Mouse (Mus musculus): ENCODE measurements at regions not wholly inside any gene's neighbourhood (a gene's known extent, or its start where the extent isn't known, plus 50 kb on each side); places are given as distances from the start of the nearest gene placed in this dataset.

- intact Hi-C loops (cut with DNase I) = no loop called here
These were observed 398.1 kb downstream of the Pdcd6ip start for GRCm38 (mm10) chr9:113309707-113310574.

GRCm38 (mm10) chr9:113305761-113306160, 402.3 kb downstream of the Pdcd6ip start:
- intact Hi-C loops (cut with DNase I) = no loop called here
- no peak for DNase-seq

More at GRCm38 (mm10) chr9:113309707-113310574, 398.1 kb downstream of the Pdcd6ip start:
- no peak for DNase-seq

DNA sequence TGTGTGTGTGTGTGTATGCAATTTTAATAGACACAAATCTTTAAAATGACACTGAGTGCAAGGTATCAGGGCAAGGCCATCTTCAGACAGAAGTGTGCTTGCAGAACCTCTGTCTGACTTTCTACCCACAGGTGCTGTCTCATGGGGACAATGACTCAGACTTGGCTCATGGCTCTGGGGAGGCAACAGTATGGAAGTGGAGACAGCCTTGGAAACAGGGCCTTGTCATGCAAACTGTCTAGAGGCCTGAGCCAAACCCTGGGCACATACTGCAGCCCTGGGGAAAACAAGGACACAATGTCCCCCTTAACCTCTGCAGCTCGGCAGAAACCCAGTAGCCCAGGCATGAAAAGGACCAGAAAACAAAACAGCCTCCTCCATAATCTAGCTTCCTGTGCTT, 405.6 kb downstream of the Pdcd6ip start:
- intact Hi-C loops (cut with DNase I) = no loop called here
- DNase-seq = no peak

DNA sequence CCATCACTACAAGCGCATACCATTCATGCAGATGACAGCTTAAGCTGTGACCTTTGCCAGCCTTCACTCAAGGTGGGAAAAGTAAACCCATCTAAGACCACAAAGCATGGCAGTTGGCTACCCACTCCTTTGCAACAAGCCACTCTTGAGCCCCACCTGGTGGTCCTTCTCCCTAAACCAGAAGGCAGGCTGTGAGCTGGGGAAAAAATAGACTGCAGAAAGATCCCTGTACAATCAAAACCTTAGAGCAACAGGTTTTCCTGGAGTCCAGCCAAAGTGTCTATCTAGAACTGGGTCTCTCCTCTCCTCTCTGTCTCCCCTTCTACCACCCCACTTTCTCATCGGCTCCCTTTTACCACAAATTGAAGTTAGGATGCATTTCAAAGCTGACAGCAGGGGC, 407.2 kb downstream of the Pdcd6ip start:
- intact Hi-C loops (cut with DNase I) = no loop called here

GRCm38 (mm10) chr9:113299900-113300299, 408.2 kb downstream of the Pdcd6ip start:
- intact Hi-C loops (cut with DNase I) = no loop called here

More for the DNA sequence above, 407.2 kb downstream of the Pdcd6ip start:
- DNase-seq = peak; percentile 5 to 8

DNA sequence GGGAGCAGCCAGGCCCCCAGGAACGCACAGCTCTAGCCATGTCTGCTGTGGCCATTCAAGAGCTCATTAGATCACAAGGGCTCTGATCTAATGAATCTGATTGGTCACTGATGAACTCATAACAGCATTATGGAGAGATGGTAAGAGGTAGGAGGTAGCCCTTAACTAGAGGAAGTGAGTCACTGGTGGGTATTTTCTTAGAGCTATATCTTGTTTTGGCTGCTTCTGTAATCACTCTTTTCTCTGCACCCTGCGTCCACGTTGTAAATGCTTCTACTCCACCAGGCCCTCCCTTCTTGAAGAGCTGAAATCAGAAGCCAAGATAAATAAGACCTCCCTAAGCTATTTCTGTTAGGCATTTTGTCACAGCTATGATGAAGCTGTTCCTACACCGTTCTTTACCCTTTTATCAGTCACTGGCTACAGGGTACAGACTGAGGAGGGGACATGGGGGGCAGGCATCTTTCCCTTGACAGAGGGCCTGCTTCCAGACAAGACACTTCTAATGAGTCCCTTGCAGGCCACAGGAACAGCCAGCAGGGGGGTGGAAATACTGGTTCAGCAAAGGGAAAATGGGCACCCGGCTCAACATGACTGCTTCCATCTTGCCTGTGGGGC, 412.1 kb downstream of the Pdcd6ip start:
- intact Hi-C loops (cut with DNase I) = no loop called here
- no peak for DNase-seq

More at GRCm38 (mm10) chr9:113299900-113300299, 408.2 kb downstream of the Pdcd6ip start:
- no peak for DNase-seq

- DNase-seq = no peak
These were observed 420.7 kb downstream of the Pdcd6ip start for GRCm38 (mm10) chr9:113287397-113287796.

DNA sequence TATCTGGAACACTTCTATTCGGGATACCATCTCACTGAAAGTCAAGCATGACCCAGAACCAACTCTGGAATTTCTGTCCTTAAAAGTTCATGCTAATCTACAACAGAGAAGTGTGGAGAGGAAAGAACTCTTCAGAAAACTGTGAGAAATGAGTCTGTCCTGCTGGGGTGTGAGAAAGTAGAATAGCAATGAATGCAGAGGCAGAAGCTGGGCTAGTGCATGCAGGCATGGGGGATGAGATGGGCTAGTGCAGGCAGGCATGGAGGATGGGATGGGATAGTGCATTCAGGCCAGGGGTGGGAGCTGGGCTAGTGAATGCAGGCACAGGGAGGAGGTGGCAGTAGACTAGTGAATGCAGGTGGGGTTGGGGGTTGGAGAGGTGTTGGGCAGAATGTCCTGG, 424.8 kb downstream of the Pdcd6ip start:
- intact Hi-C loops (cut with DNase I) = no loop called here
- no peak for DNase-seq

More at GRCm38 (mm10) chr9:113287397-113287796, 420.7 kb downstream of the Pdcd6ip start:
- intact Hi-C loops (cut with DNase I) = no loop called here

DNA sequence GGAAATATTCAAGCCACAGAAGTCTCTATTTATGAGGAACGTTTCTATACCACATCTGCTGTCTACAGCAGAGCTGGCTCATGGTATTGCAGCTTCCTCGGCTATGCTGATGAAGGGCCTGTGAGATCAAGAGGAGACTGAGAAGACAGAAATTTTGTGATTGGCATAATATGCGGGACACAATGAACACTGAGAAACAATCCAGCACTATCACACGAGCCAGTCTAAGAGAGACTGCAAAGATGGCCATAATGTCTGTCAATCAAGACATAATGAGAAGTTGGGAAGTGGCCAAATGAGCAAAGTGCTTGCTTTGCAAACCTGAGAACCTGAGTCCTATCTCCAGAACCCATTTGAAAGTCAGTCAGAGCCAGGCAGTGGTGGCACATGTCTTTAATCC, 437.5 kb downstream of the Pdcd6ip start:
- no peak for DNase-seq
- intact Hi-C loops (cut with DNase I) = no loop called here

GRCm38 (mm10) chr9:113267696-113268095, 440.4 kb downstream of the Pdcd6ip start:
- DNase-seq = no peak
- intact Hi-C loops (cut with DNase I) = no loop called here

- DNase-seq = no peak
- intact Hi-C loops (cut with DNase I) = no loop called here
These were observed 444.4 kb downstream of the Pdcd6ip start for GRCm38 (mm10) chr9:113263636-113264035.

GRCm38 (mm10) chr9:113260296-113260695, 447.8 kb downstream of the Pdcd6ip start:
- intact Hi-C loops (cut with DNase I) = no loop called here
- no peak for DNase-seq

- DNase-seq = no peak
- intact Hi-C loops (cut with DNase I) = no loop called here
These were observed 449.5 kb downstream of the Pdcd6ip start for GRCm38 (mm10) chr9:113258556-113258955.

DNA sequence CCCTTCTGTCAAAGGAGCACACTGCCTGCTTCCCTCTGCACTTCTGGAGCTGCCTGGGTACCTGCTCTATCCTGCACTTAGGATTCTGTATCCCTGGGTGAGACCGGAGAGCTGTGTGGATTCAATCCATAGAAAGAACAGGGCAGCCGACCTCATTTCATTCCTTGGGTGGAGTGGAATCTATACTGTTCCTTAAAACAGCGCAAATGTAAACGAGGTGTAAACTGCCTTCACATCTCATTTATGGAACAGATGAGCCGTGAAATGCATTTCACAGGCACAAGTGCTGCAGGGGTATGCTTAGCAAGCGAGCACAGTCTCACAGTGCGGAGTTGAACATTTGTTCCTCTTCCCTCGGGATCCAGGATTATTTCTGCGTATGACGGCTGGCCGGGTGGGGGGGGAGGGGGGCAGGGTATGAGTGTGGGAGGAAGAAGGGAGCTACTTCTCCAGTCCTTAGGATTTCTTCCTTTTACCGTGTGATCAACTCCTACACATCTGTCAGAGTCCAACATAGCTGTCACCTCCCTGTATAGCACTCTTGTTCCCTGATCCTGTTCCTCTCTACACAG, 459.3 kb downstream of the Pdcd6ip start:
- intact Hi-C loops (cut with DNase I) = no loop called here
- no peak for DNase-seq

DNA sequence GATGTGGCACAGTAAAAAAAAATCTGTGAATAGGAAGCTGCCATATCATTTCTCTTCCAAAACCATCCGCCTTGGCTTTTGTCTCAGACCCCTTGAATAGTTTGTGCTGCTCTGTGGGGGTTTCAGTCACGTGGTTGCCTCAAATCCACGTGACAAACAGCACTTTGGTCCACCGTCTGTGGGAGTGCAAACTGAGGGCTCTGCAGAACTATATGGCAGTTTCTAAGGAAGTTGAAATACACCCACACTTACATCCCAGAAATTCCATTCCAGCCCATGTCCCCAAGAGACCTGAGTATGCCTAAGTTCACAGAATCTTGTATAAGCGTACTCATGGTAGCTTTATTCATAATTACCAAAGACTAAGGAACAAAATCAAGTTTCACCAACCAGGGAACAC, 460.1 kb downstream of the Pdcd6ip start:
- intact Hi-C loops (cut with DNase I) = no loop called here
- no peak for DNase-seq

GRCm38 (mm10) chr9:113243870-113244269, 464.2 kb downstream of the Pdcd6ip start:
- intact Hi-C loops (cut with DNase I) = no loop called here

DNA sequence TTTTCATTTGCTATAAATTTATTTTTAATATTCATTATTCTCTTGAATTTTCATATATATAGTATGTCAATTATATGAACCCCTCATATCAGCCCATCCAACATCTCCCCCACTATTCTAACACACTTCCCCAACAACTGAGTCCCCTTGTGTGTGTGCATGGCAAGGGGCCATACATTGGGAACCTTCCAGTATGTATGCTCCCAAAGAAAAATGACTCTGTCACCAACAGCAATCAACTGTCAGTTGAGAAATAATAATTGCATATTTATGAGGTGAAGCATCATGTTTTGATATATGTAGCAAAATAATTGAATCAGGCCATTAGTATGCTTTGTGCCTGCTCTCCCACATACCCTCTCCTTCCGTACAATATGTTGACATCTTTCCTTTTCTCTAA, 474.7 kb downstream of the Pdcd6ip start:
- intact Hi-C loops (cut with DNase I) = no loop called here
- DNase-seq = no peak

More at GRCm38 (mm10) chr9:113243870-113244269, 464.2 kb downstream of the Pdcd6ip start:
- no peak for DNase-seq

GRCm38 (mm10) chr9:113229391-113229790, 478.7 kb downstream of the Pdcd6ip start:
- intact Hi-C loops (cut with DNase I) = no loop called here

GRCm38 (mm10) chr9:113213930-113214329, 494.1 kb downstream of the Pdcd6ip start:
- no peak for DNase-seq
- intact Hi-C loops (cut with DNase I) = no loop called here

More at GRCm38 (mm10) chr9:113229391-113229790, 478.7 kb downstream of the Pdcd6ip start:
- DNase-seq = no peak

DNA sequence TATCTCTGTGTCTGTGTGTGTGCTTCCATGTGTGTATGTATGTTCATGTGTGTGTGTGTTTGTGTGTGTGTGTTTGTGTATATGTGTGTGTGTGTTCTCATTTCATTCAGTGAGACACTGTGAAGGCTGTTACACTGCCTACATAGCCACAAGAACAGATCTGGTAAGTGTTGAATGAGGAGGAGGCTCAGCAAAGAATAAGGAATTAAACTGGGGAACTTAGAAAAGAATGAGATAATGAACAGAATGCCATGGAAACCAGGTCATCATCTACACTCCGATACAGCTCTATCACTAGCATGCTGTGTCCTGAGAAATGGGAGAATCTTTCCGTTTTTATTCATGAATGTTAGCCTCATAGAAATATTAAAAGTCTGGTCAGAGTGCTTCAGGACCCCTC, 495.7 kb downstream of the Pdcd6ip start:
- no peak for DNase-seq
- intact Hi-C loops (cut with DNase I) = no loop called here

DNA sequence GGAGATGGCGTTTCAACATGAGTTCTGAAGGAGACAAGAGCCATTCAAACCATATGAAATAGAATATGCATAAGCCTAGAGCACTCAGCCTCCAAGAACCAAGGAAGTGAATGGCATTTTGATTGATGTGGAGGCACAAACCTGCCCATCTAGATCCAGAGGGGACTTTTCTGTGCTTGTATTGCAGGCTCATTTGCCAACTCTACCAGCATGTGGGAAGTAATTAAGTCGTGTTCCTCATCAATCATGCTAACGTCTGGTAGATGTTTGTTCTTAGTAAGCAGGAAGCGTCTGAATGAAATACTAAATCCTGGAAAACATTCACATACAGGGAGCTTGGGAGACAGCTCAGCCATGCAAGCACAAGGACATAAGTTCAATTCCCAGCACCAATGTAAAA, 499.9 kb downstream of the Pdcd6ip start:
- intact Hi-C loops (cut with DNase I) = no loop called here
- DNase-seq = no peak

DNA sequence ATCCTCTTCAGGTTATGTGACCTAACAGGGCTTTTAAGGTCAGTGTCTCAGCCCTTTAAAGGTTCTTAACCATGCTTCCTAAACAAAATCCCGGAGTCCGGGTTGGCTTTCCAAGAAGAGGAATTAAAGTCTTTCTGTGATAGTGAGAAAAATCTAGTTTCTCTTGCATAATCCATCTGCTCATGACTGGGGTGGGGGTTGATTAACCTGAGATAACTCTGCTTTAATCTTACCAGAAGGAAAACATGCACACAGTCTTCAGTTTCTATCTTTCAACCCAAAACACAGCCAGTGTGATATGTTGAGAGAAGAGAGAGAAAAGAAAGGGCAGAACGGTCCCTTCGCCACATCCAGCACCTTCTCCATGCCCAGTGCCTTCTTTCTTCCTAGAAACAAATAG, 508.8 kb downstream of the Pdcd6ip start:
- DNase-seq = no peak
- intact Hi-C loops (cut with DNase I) = no loop called here
